Mouse (Mus musculus): ENCODE data around the gene Gm49403. TPM values are rescaled to one million over a fixed set of nuclear protein-coding genes. Genes with fewer than 3 reads are reported as not detected.

The Gm49403 gene
- polyA plus RNA-seq, 1 experiment: not detected

- Histone ChIP-seq H3K4me3 (ENCODE audit: control insufficient read depth, insufficient read depth, low read length) (no peak overlapping the region), H3K36me3 (ENCODE audit: control insufficient read depth, insufficient read depth, low read length) (peaks cover 96% of the 10 kb centered on the region), H3K27ac (ENCODE audit: control insufficient read depth, insufficient read depth, low read length) (no peak overlapping the region), H3K4me1 (replicated peaks; ENCODE audit: control insufficient read depth, insufficient read depth, low read length) (no peaks in the 10 kb centered on the region), H3K27me3 (ENCODE audit: control insufficient read depth, insufficient read depth, low read length) (no peaks in the 10 kb centered on the region)
- no peak for DNase-seq
- TF ChIP-seq POLR2A (IDR thresholded peaks at IDR 0.05; ENCODE audit: control insufficient read depth, extremely low read depth, insufficient read depth, low read length, poor library complexity): no peak
- no peak for TF ChIP-seq CTCF (IDR thresholded peaks at IDR 0.05; ENCODE audit: borderline replicate concordance, control insufficient read depth, extremely low read depth, insufficient read depth, low read length, poor library complexity)
- 99% methylated on average over 5 of the region's 5 CpGs for WGBS
Observed at GRCm38 (mm10) chr19:8911810-8912209, 28.1 kb downstream of the Gm49403 start.

- TF ChIP-seq POLR2A (IDR thresholded peaks at IDR 0.05; ENCODE audit: control insufficient read depth, extremely low read depth, insufficient read depth, low read length, poor library complexity): no peak
- TF ChIP-seq CTCF (IDR thresholded peaks at IDR 0.05; ENCODE audit: borderline replicate concordance, control insufficient read depth, extremely low read depth, insufficient read depth, low read length, poor library complexity): no peak
- peaks cover 72% of the 10 kb centered on the region for H3K36me3 ChIP-seq (ENCODE audit: control insufficient read depth, insufficient read depth, low read length)
- WGBS: 95% methylated on average over 3 of the region's 3 CpGs
- no peak overlapping the region for H3K4me3 ChIP-seq (ENCODE audit: control insufficient read depth, insufficient read depth, low read length)
- DNase-seq: no peak
- H3K4me1 ChIP-seq (replicated peaks; ENCODE audit: control insufficient read depth, insufficient read depth, low read length): no peaks in the 10 kb centered on the region
- H3K27me3 ChIP-seq (ENCODE audit: control insufficient read depth, insufficient read depth, low read length): no peaks in the 10 kb centered on the region
- H3K27ac ChIP-seq (ENCODE audit: control insufficient read depth, insufficient read depth, low read length): no peak overlapping the region
Observed at GRCm38 (mm10) chr19:8914212-8914611, 30.5 kb downstream of the Gm49403 start.

GRCm38 (mm10) chr19:8919000-8919399 is 35.3 kb downstream of the Gm49403 start:
- no peak overlapping the region for H3K27ac ChIP-seq (ENCODE audit: control insufficient read depth, insufficient read depth, low read length)
- WGBS: 51% methylated on average over 3 of the region's 3 CpGs
- TF ChIP-seq CTCF (IDR thresholded peaks at IDR 0.05; ENCODE audit: borderline replicate concordance, control insufficient read depth, extremely low read depth, insufficient read depth, low read length, poor library complexity): no peak
- TF ChIP-seq POLR2A (IDR thresholded peaks at IDR 0.05; ENCODE audit: control insufficient read depth, extremely low read depth, insufficient read depth, low read length, poor library complexity): no peak
- no peak for DNase-seq
- peaks cover 24% of the 10 kb centered on the region for H3K36me3 ChIP-seq (ENCODE audit: control insufficient read depth, insufficient read depth, low read length)
- no peak overlapping the region for H3K4me3 ChIP-seq (ENCODE audit: control insufficient read depth, insufficient read depth, low read length)
- H3K4me1 ChIP-seq (replicated peaks; ENCODE audit: control insufficient read depth, insufficient read depth, low read length): peaks cover 5% of the 10 kb centered on the region; the same call in 1 of the 2 replicates
- H3K27me3 ChIP-seq (ENCODE audit: control insufficient read depth, insufficient read depth, low read length): no peaks in the 10 kb centered on the region

GRCm38 (mm10) chr19:8919684-8920072 is 35.9 kb downstream of the Gm49403 start:
- Histone ChIP-seq H3K27me3 (ENCODE audit: control insufficient read depth, insufficient read depth, low read length) (no peaks in the 10 kb centered on the region), H3K27ac (ENCODE audit: control insufficient read depth, insufficient read depth, low read length) (peak overlapping the region; percentile 24; the same call in 1 of the 2 replicates), H3K36me3 (ENCODE audit: control insufficient read depth, insufficient read depth, low read length) (peaks cover 17% of the 10 kb centered on the region), H3K4me3 (ENCODE audit: control insufficient read depth, insufficient read depth, low read length) (no peak overlapping the region), H3K4me1 (replicated peaks; ENCODE audit: control insufficient read depth, insufficient read depth, low read length) (peaks cover 5% of the 10 kb centered on the region; the same call in 1 of the 2 replicates)
- TF ChIP-seq POLR2A (IDR thresholded peaks at IDR 0.05; ENCODE audit: control insufficient read depth, extremely low read depth, insufficient read depth, low read length, poor library complexity) (no peak), CTCF (IDR thresholded peaks at IDR 0.05; ENCODE audit: borderline replicate concordance, control insufficient read depth, extremely low read depth, insufficient read depth, low read length, poor library complexity) (no peak)
- 79% methylated on average over 6 of the region's 6 CpGs for WGBS
- DNase-seq: no peak

GRCm38 (mm10) chr19:8920073-8920736 is 36.5 kb downstream of the Gm49403 start, which contains the start of gene B3gat3:
B3gat3 (plus strand) TSS chr19:8920374.
- peak; percentile 84 for DNase-seq
- 1% methylated on average over 49 of the region's 50 CpGs for WGBS
- no peaks in the 10 kb centered on the region for H3K27me3 ChIP-seq (ENCODE audit: control insufficient read depth, insufficient read depth, low read length)
- peaks cover 12% of the 10 kb centered on the region for H3K36me3 ChIP-seq (ENCODE audit: control insufficient read depth, insufficient read depth, low read length)
- TF ChIP-seq POLR2A (IDR thresholded peaks at IDR 0.05; ENCODE audit: control insufficient read depth, extremely low read depth, insufficient read depth, low read length, poor library complexity) (no peak), CTCF (IDR thresholded peaks at IDR 0.05; ENCODE audit: borderline replicate concordance, control insufficient read depth, extremely low read depth, insufficient read depth, low read length, poor library complexity) (no peak)
- peak within 1 kb of the TSS; percentile 82 for H3K4me3 ChIP-seq (ENCODE audit: control insufficient read depth, insufficient read depth, low read length)
- H3K27ac ChIP-seq (ENCODE audit: control insufficient read depth, insufficient read depth, low read length): peak within 1 kb of the TSS; percentile 53
- peaks cover 5% of the 10 kb centered on the region; the same call in 1 of the 2 replicates for H3K4me1 ChIP-seq (replicated peaks; ENCODE audit: control insufficient read depth, insufficient read depth, low read length)

GRCm38 (mm10) chr19:8920836-8921291 is 37.1 kb downstream of the Gm49403 start:
- peaks cover 5% of the 10 kb centered on the region; the same call in 1 of the 2 replicates for H3K4me1 ChIP-seq (replicated peaks; ENCODE audit: control insufficient read depth, insufficient read depth, low read length)
- H3K36me3 ChIP-seq (ENCODE audit: control insufficient read depth, insufficient read depth, low read length): peaks cover 5% of the 10 kb centered on the region
- TF ChIP-seq POLR2A (IDR thresholded peaks at IDR 0.05; ENCODE audit: control insufficient read depth, extremely low read depth, insufficient read depth, low read length, poor library complexity): no peak
- TF ChIP-seq CTCF (IDR thresholded peaks at IDR 0.05; ENCODE audit: borderline replicate concordance, control insufficient read depth, extremely low read depth, insufficient read depth, low read length, poor library complexity): no peak
- peak overlapping the region; percentile 53; the same call in 1 of the 2 replicates for H3K27ac ChIP-seq (ENCODE audit: control insufficient read depth, insufficient read depth, low read length)
- DNase-seq: peak; percentile 26
- under 1% methylated on average over 6 of the region's 6 CpGs for WGBS
- H3K4me3 ChIP-seq (ENCODE audit: control insufficient read depth, insufficient read depth, low read length): peak overlapping the region; percentile 82
- H3K27me3 ChIP-seq (ENCODE audit: control insufficient read depth, insufficient read depth, low read length): no peaks in the 10 kb centered on the region

Data from thymus, adult 2 months (tissue).